In genomic region chr11:98745932-98746853, GRCm38 (mm10) we compare ENCODE assay signal across 9 mouse cellular contexts. TPM values are rescaled to one million over a fixed set of nuclear protein-coding genes. Genes with fewer than 3 reads are reported as not detected.
DNase-seq lines count a peak whose midpoint lies in the region; ATAC-seq and TF ChIP-seq lines count a peak whose summit lies in the region.
"Had no signal": no experiment of that assay in that cellular context is flagged by ENCODE, and none has a peak within 500 bp of the region (broad histone marks: within the 10 kb centered on the region; RNA-seq: fewer than 3 reads in every experiment).

No protein-coding gene starts in this region.

- 0 out of 2 replicates have a peak overlapping the region, but pooled peaks have one; percentile 48 for H3K9ac ChIP-seq in liver, embryonic 15.5 days

- peak in 1 of 2 experiments; percentile 41 for DNase-seq in cerebellum, adult 2 months
- no peak for DNase-seq in cerebellum, adult 9-10 months
- DNase-seq in G1E (ENCODE audit: low spot score) = no peak
- DNase-seq in hindbrain, embryonic 10.5 days (ENCODE audit: low spot score) = no peak
- DNase-seq in Muller cell, postnatal 12 days (ENCODE audit: inconsistent ontology term) = no peak
- no peak for DNase-seq in layer of hippocampus, postnatal 10 days (ENCODE audit: low spot score in 2 of 2)
- DNase-seq in thymus, postnatal 14 days = no peak

- no peak for TF ChIP-seq POLR2A in cerebellum, adult 2 months (IDR thresholded peaks at IDR 0.05; ENCODE audit: borderline replicate concordance, insufficient read depth, low read length)

- ATAC-seq in G1E (ENCODE audit: extremely low read depth, insufficient number of reproducible peaks, low FRiP score, poor library complexity, severe bottlenecking) = no peak
- no peak for ATAC-seq in liver, embryonic 15.5 days (ENCODE audit: insufficient read depth)

- peak overlapping the region; percentile 89 for H3K27ac ChIP-seq in cerebellum, adult 2 months (ENCODE audit: insufficient read depth, low read length)
- H3K27ac ChIP-seq in hindbrain, embryonic 10.5 days = peak overlapping the region; percentile 74
- H3K27ac ChIP-seq in liver, embryonic 15.5 days (replicated peaks) = peak overlapping the region; percentile 81

- peaks cover 47% of the 10 kb centered on the region for H3K36me3 ChIP-seq in G1E (replicated peaks)
- H3K36me3 ChIP-seq in hindbrain, embryonic 10.5 days = no peaks in the 10 kb centered on the region
- 0 out of 2 replicates have a peak, but pooled peaks cover 2% of the 10 kb centered on the region for H3K36me3 ChIP-seq in liver, embryonic 15.5 days (replicated peaks)

- H3K9me3 ChIP-seq in G1E (replicated peaks) = no peaks in the 10 kb centered on the region
- H3K9me3 ChIP-seq in hindbrain, embryonic 10.5 days = no peaks in the 10 kb centered on the region
- H3K9me3 ChIP-seq in liver, embryonic 15.5 days (replicated peaks) = no peaks in the 10 kb centered on the region

- H3K4me3 ChIP-seq in cerebellum, adult 2 months (replicated peaks; ENCODE audit: insufficient read depth, low read depth, low read length) = peak overlapping the region; percentile 3
- H3K4me3 ChIP-seq in G1E (ENCODE audit: low read depth, low read length) = peak overlapping the region; percentile 66; the same call in 1 of the 2 replicates
- peak overlapping the region; percentile 42; the same call in 1 of the 2 replicates for H3K4me3 ChIP-seq in hindbrain, embryonic 10.5 days
- H3K4me3 ChIP-seq in liver, embryonic 15.5 days (replicated peaks) = peak overlapping the region; percentile 30; the same call in 1 of the 2 replicates

- no peaks in the 10 kb centered on the region for H3K27me3 ChIP-seq in cerebellum, adult 2 months (ENCODE audit: control insufficient read depth, insufficient read depth, low read length)
- H3K27me3 ChIP-seq in G1E (ENCODE audit: insufficient read depth, low read length) = no peaks in the 10 kb centered on the region
- peaks cover 5% of the 10 kb centered on the region; the same call in 1 of the 2 replicates for H3K27me3 ChIP-seq in hindbrain, embryonic 10.5 days (ENCODE audit: insufficient read depth, poor library complexity, severe bottlenecking)
- H3K27me3 ChIP-seq in liver, embryonic 15.5 days = no peaks in the 10 kb centered on the region

- WGBS in cerebellum, adult 2 months = 23% methylated on average over 12 of the region's 12 CpGs
- WGBS in hindbrain, embryonic 10.5 days = 45% methylated on average over 12 of the region's 12 CpGs
- 64% methylated on average over 12 of the region's 12 CpGs for whole genome bisulfite sequencing in liver, embryonic 15.5 days (ENCODE audit: insufficient replicate concordance)

- H3K4me2 ChIP-seq in liver, embryonic 15.5 days = peak overlapping the region; percentile 70

- peaks cover 64% of the 10 kb centered on the region for H3K4me1 ChIP-seq in cerebellum, adult 2 months (ENCODE audit: control insufficient read depth, insufficient read depth, low read length)
- peaks cover 91% of the 10 kb centered on the region for H3K4me1 ChIP-seq in G1E (ENCODE audit: insufficient read depth, low read depth, low read length)
- peaks cover 100% of the 10 kb centered on the region for H3K4me1 ChIP-seq in hindbrain, embryonic 10.5 days (replicated peaks)
- peaks cover 97% of the 10 kb centered on the region for H3K4me1 ChIP-seq in liver, embryonic 15.5 days (replicated peaks)

- no peak for TF ChIP-seq CTCF in cerebellum, adult 2 months (IDR thresholded peaks at IDR 0.05; ENCODE audit: borderline replicate concordance, insufficient read depth, low read depth, low read length)
- no peak for TF ChIP-seq CTCF in G1E (IDR thresholded peaks at IDR 0.05; ENCODE audit: low read depth, low read length)

RNA-seq across cellular contexts. Expression of gene Thra, which starts 5.8 kb away (rescaled TPM):
- polyA plus RNA-seq in cerebellum, adult 2 months (2012; rRNA removed) = 439 and 447 TPM in 2 replicates
- total RNA-seq in G1E (2014; fragmentation: Nextera tagmentation) (58.0 and 68.0 TPM in 2 replicates), G1E (2017) (20.1 and 20.3 TPM in 2 replicates)
- 32.3 and 33.1 TPM in 2 replicates for polyA plus RNA-seq in G1E (2012)
- polyA plus RNA-seq in hindbrain, embryonic 10.5 days (2016; fragmentation: Nextera tagmentation; extraction: Ambion mirVana) = 12.8 and 22.2 TPM in 2 replicates
- polyA plus RNA-seq in liver, embryonic 15.5 days (2015; fragmentation: Nextera tagmentation; extraction: Ambion mirVana) = 7.2 and 7.6 TPM in 2 replicates
- total RNA-seq in layer of hippocampus, postnatal 10 days (2021) = 1,000 to 10,000 TPM; 1,331 to 1,411 TPM

RNA-seq across cellular contexts. Expression of gene Med24, which starts 17.0 kb away (rescaled TPM):
- polyA plus RNA-seq in cerebellum, adult 2 months (2012; rRNA removed) = 105 and 108 TPM in 2 replicates
- total RNA-seq in G1E (2014; fragmentation: Nextera tagmentation) (55.8 and 95.6 TPM in 2 replicates), G1E (2017) (37.8 and 39.7 TPM in 2 replicates)
- polyA plus RNA-seq in G1E (2012) = 83.8 and 109 TPM in 2 replicates
- 76.9 and 83.6 TPM in 2 replicates for polyA plus RNA-seq in hindbrain, embryonic 10.5 days (2016; fragmentation: Nextera tagmentation; extraction: Ambion mirVana)
- polyA plus RNA-seq in liver, embryonic 15.5 days (2015; fragmentation: Nextera tagmentation; extraction: Ambion mirVana) = 24.2 and 27.7 TPM in 2 replicates
- 100 to 1,000 TPM in 1 of 2 experiments, 10 to 100 TPM in 1; 93.8 to 103 TPM for total RNA-seq in layer of hippocampus, postnatal 10 days (2021)

RNA-seq across cellular contexts. Expression of gene Nr1d1, which starts 28.9 kb away (rescaled TPM):
- 144 and 167 TPM in 2 replicates for polyA plus RNA-seq in cerebellum, adult 2 months (2012; rRNA removed)
- total RNA-seq in G1E (2014; fragmentation: Nextera tagmentation) = 0.75 and 3.1 TPM in 2 replicates
- 0.93 TPM in 2 replicates for total RNA-seq in G1E (2017)
- polyA plus RNA-seq in G1E (2012) = 2.3 TPM in 2 replicates
- polyA plus RNA-seq in hindbrain, embryonic 10.5 days (2016; fragmentation: Nextera tagmentation; extraction: Ambion mirVana) = 1.2 and 1.5 TPM in 2 replicates
- 0.63 and 0.85 TPM in 2 replicates for polyA plus RNA-seq in liver, embryonic 15.5 days (2015; fragmentation: Nextera tagmentation; extraction: Ambion mirVana)
- total RNA-seq in layer of hippocampus, postnatal 10 days (2021) = 10 to 100 TPM; 39.1 to 41.5 TPM

RNA-seq across cellular contexts. Expression of gene Csf3, which starts 45.1 kb away (rescaled TPM):
- polyA plus RNA-seq in cerebellum, adult 2 months (2012; rRNA removed) = not detected in 2 replicates
- not detected in 2 replicates for total RNA-seq in G1E (2014; fragmentation: Nextera tagmentation)
- total RNA-seq in G1E (2017) = 0.27 TPM in 1 of 2 replicates, not detected in the other
- polyA plus RNA-seq in G1E (2012) = not detected in 2 replicates
- polyA plus RNA-seq in hindbrain, embryonic 10.5 days (2016; fragmentation: Nextera tagmentation; extraction: Ambion mirVana) = not detected in 2 replicates
- polyA plus RNA-seq in liver, embryonic 15.5 days (2015; fragmentation: Nextera tagmentation; extraction: Ambion mirVana) = not detected in 2 replicates
- not detected for total RNA-seq in layer of hippocampus, postnatal 10 days (2021)
- polyA plus RNA-seq: C2C12 had no signal

RNA-seq across cellular contexts. Expression of gene Msl1, which starts 49.1 kb away (rescaled TPM):
- polyA plus RNA-seq in cerebellum, adult 2 months (2012; rRNA removed) = 99.1 and 103 TPM in 2 replicates
- total RNA-seq in G1E (2014; fragmentation: Nextera tagmentation) (38.0 and 52.2 TPM in 2 replicates), G1E (2017) (39.4 and 45.6 TPM in 2 replicates)
- 36.5 and 44.9 TPM in 2 replicates for polyA plus RNA-seq in G1E (2012)
- polyA plus RNA-seq in hindbrain, embryonic 10.5 days (2016; fragmentation: Nextera tagmentation; extraction: Ambion mirVana) = 24.4 and 25.2 TPM in 2 replicates
- 5.2 and 5.8 TPM in 2 replicates for polyA plus RNA-seq in liver, embryonic 15.5 days (2015; fragmentation: Nextera tagmentation; extraction: Ambion mirVana)
- 100 to 1,000 TPM; 147 to 157 TPM for total RNA-seq in layer of hippocampus, postnatal 10 days (2021)

Comparison
In these comparisons a context has a peak if more than half of its experiments do, and no peak if none do; other contexts are left out.
1. H3K4me3 ChIP-seq: peak in every context shown above with its lines; median percentile 66 in G1E; 42 in hindbrain, embryonic 10.5 days; 30 in liver, embryonic 15.5 days; 3 in cerebellum, adult 2 months.
2. RNA of gene Thra, which starts 5.8 kb away (polyA plus RNA-seq): 439 to 447 TPM in cerebellum, adult 2 months; 32.3 to 33.1 TPM in G1E, 12.8 to 22.2 TPM in hindbrain, embryonic 10.5 days and 7.2 to 7.6 TPM in liver, embryonic 15.5 days; every median in the first group is over 10 times any median in the second.
3. RNA of gene Nr1d1, which starts 28.9 kb away (polyA plus RNA-seq): 144 to 167 TPM in cerebellum, adult 2 months; 2.3 TPM in G1E, 1.2 to 1.5 TPM in hindbrain, embryonic 10.5 days and 0.63 to 0.85 TPM in liver, embryonic 15.5 days; every median in the first group is over 10 times any median in the second.
4. Peak in every context shown above with its lines, with median percentiles within 50 percentile points of each other: H3K27ac ChIP-seq.